Mouse (Mus musculus): ENCODE data around the gene Krt18. TPM values are rescaled to one million over a fixed set of nuclear protein-coding genes. Genes with fewer than 3 reads are reported as not detected.

Krt18 gene
- not detected for polyA plus RNA-seq (2017; shearing (Covaris generic))

DNA sequence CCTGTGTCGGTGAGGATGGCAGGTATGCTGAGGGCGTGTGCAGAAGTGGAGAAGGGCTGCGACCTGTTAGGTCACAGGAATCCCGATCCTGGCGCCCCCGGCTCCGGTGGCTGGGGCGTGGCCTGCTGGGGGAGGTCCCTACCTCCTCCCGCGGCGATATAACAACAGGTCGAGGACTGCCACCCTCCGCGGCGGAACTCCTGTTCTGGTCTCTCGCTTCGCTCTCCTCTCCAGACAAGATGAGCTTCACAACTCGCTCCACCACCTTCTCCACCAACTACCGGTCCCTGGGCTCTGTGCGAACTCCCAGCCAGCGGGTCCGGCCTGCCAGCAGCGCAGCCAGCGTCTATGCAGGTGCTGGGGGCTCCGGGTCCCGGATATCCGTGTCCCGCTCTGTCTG is at the start of gene Krt18:
Krt18 (plus strand) TSS at position 141 of the 400 bp plus-strand sequence.

GRCm38 (mm10) chr15:102004189-102004588 is 23.8 kb upstream of the Krt18 start, which contains the start of gene Krt8:
Gene Krt8 (minus strand): TSS chr15:102004482.

DNA sequence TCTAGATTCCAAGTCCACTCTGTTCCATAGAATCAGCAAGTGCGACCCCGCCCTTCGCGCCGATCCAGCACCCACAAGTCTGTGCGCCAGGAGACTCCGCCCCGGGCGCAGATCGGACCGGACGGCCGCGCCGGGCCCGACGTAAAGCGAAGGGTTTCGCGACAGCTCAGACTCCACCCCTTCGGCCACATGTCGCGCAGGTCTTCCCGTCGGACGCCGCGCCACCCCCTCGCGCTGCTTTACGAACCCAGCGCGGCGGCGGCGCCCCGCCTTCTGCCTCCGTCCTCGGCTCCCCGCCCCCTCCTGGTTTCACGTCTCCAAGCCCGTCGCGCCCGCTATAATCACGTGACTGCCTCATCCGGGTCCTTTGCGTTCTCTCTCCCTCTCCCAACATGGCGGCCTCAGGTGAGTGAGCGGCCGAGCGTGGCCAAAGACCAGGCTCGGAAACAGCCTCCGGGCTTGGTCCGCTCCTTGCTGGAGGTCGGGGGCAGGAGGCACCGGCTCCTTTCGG is 45.6 kb downstream of the Krt18 start, which contains the start of gene Eif4b:
Eif4b (plus strand) TSS at position 215 of the 511 bp plus-strand sequence.

Other genes starting within 250 kb of the Krt18 start
- not detected for gene Krt72, start 241.7 kb upstream of the Krt18 start, polyA plus RNA-seq (2017; shearing (Covaris generic))
- not detected for gene Krt73, start 225.8 kb upstream of the Krt18 start, polyA plus RNA-seq (2017; shearing (Covaris generic))
- not detected for gene Krt2, start 210.0 kb upstream of the Krt18 start, polyA plus RNA-seq (2017; shearing (Covaris generic))
- gene Krt1, start 177.4 kb upstream of the Krt18 start, polyA plus RNA-seq (2017; shearing (Covaris generic)) = 0.62 TPM
- not detected for gene Krt77, start 158.5 kb upstream of the Krt18 start, polyA plus RNA-seq (2017; shearing (Covaris generic))
- not detected for gene Krt76, start 135.3 kb upstream of the Krt18 start, polyA plus RNA-seq (2017; shearing (Covaris generic))
- not detected for gene Krt4, start 103.4 kb upstream of the Krt18 start, polyA plus RNA-seq (2017; shearing (Covaris generic))
- gene Krt79, start 87.9 kb upstream of the Krt18 start, polyA plus RNA-seq (2017; shearing (Covaris generic)) = not detected
- gene Krt78, start 73.9 kb upstream of the Krt18 start, polyA plus RNA-seq (2017; shearing (Covaris generic)) = not detected
- not detected for gene Krt8, start 23.7 kb upstream of the Krt18 start, polyA plus RNA-seq (2017; shearing (Covaris generic))
- 90.3 TPM for gene Eif4b, start 45.6 kb downstream of the Krt18 start, polyA plus RNA-seq (2017; shearing (Covaris generic))
- 3.1 TPM for gene Tns2, start 72.2 kb downstream of the Krt18 start, polyA plus RNA-seq (2017; shearing (Covaris generic))
- 42.3 TPM for gene Spryd3, start 108.1 kb downstream of the Krt18 start, polyA plus RNA-seq (2017; shearing (Covaris generic))
- 0.56 TPM for gene Igfbp6, start 116.2 kb downstream of the Krt18 start, polyA plus RNA-seq (2017; shearing (Covaris generic))
- 6.2 TPM for gene Soat2, start 122.3 kb downstream of the Krt18 start, polyA plus RNA-seq (2017; shearing (Covaris generic))
- 93.1 TPM for gene Zfp740, start 175.1 kb downstream of the Krt18 start, polyA plus RNA-seq (2017; shearing (Covaris generic))
- 9.2 TPM for gene Csad, start 176.5 kb downstream of the Krt18 start, polyA plus RNA-seq (2017; shearing (Covaris generic))
- gene Itgb7, start 203.8 kb downstream of the Krt18 start, polyA plus RNA-seq (2017; shearing (Covaris generic)) = 974 TPM
- 25.5 TPM for gene Rarg, start 229.3 kb downstream of the Krt18 start, polyA plus RNA-seq (2017; shearing (Covaris generic))
- not detected for gene Gm9918, start 242.4 kb downstream of the Krt18 start, polyA plus RNA-seq (2017; shearing (Covaris generic))